Mouse (Mus musculus) thymus, adult 2 months (tissue): ENCODE measurements at regions not wholly inside any gene's neighbourhood (a gene's known extent, or its start where the extent isn't known, plus 50 kb on each side); places are given as distances from the start of the nearest gene placed in this dataset.

Experiments used
- CTCF ChIP-seq: fragments of 200-500 bp; IDR thresholded peaks from 2 replicates; pipeline ENCODE4 v1.5.1; 2012; ENCODE audit warnings: mild to moderate bottlenecking, control low read depth, low read length, moderate library complexity, borderline replicate concordance; ENCODE audit not compliant: control insufficient read depth, poor library complexity, insufficient read depth; ENCODE audit errors: extremely low read depth
- POLR2A ChIP-seq: fragments of 200-500 bp; IDR thresholded peaks from 2 replicates; pipeline ENCODE4 v1.6.1; 2012; ENCODE audit warnings: mild to moderate bottlenecking, low read length, control low read depth, moderate library complexity; ENCODE audit not compliant: control insufficient read depth, poor library complexity, insufficient read depth; ENCODE audit errors: extremely low read depth

GRCm38 (mm10) chr11:112876226-112876625, 94.2 kb downstream of the Sox9 start:
- TF ChIP-seq POLR2A, result no peak
- no peak for TF ChIP-seq CTCF
